Mouse (Mus musculus): ENCODE data around the gene C2cd5. TPM values are rescaled to one million over a fixed set of nuclear protein-coding genes. Genes with fewer than 3 reads are reported as not detected.
A peak's percentile ranks its signal among the peaks of the same experiment; 100 is the strongest.

The C2cd5 gene
- total and polyA plus RNA-seq, 3 experiments = 16.2 to 47.6 (median 30.5) TPM

DNA sequence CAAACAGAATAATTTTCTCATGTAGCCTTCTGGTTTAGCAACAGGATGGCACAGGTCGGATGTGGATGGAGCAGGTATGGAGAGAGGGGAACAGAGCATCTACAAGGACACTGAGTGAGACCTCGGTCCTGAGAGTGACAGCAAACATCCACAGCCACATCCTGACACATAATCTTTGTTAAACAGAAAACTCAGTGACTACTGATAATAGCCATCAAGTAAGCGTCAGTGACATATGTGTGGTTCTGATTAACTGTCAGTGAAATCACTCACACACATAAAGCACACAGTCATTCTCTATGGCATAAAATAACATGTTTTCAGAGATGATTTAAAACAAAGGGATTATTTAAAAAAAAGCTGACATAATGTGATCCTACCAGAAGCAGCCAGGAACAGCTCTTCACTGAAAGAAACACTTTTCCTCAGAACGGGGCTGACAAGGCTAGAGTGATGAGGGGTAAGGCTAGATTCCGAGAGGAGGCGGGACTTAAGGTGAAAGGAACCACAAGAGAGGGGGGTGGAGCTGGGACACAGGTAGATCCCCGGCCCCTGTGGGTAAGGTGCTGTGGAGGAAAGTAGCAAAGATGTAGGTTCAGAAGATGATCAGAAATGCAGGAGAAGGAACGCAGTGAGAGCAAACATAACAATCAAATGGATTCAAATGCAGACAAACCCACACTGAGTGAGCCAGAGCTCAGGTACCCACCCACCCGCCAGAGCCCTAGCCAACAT, 31.6 kb downstream of the C2cd5 start (continued):
- TF ChIP-seq UBTF (IDR thresholded peaks at IDR 0.05; ENCODE audit: borderline replicate concordance, insufficient read depth, low read depth, low read length) = no peak
- TF ChIP-seq ZC3H11A (IDR thresholded peaks at IDR 0.05; ENCODE audit: low read depth, low read length) = no peak
- TF ChIP-seq ZKSCAN1 (IDR thresholded peaks at IDR 0.05; ENCODE audit: low read depth, low read length) = no peak
- peak; percentile 97 for TF ChIP-seq GATA1 (IDR thresholded peaks at IDR 0.05; ENCODE audit: low read depth, low read length)
- peak; percentile 90 for TF ChIP-seq SIN3A (IDR thresholded peaks at IDR 0.05; ENCODE audit: low read length)
- peak; percentile 97 to 99 for TF ChIP-seq EP300 (IDR thresholded peaks at IDR 0.05; ENCODE audit: low read depth in 1 of 2, low read length in 2 of 2)
- TF ChIP-seq MXI1 (IDR thresholded peaks at IDR 0.05; ENCODE audit: low read depth, low read length) = peak; percentile 74; the same call in 1 of the 2 replicates
- no peak for TF ChIP-seq NRF1 (IDR thresholded peaks at IDR 0.05; ENCODE audit: insufficient read depth, low read depth, low read length, poor library complexity, severe bottlenecking)
- peak; percentile 72 for TF ChIP-seq ZNF384 (IDR thresholded peaks at IDR 0.05; ENCODE audit: low read depth, low read length)
- peak; percentile 67 for TF ChIP-seq BHLHE40 (IDR thresholded peaks at IDR 0.05; ENCODE audit: borderline replicate concordance, low read depth, low read length)
- TF ChIP-seq MYC (IDR thresholded peaks at IDR 0.05; ENCODE audit: low read depth, low read length) = peak; percentile 62; the same call in 1 of the 2 replicates
- no peak for TF ChIP-seq CHD1 (IDR thresholded peaks at IDR 0.05; ENCODE audit: low read depth, low read length)
- TF ChIP-seq NELFE (IDR thresholded peaks at IDR 0.05; ENCODE audit: low read depth, low read length) = no peak; the same call in 1 of the 2 replicates
- peak; percentile 64; the same call in 1 of the 2 replicates for TF ChIP-seq MYB (IDR thresholded peaks at IDR 0.05; ENCODE audit: low read depth, low read length)
- no peak for TF ChIP-seq POLR2A (IDR thresholded peaks at IDR 0.05; ENCODE audit: control insufficient read depth in 1 of 2, insufficient read depth in 1 of 2, low read depth in 1 of 2, low read length in 2 of 2, poor library complexity in 1 of 2)
- TF ChIP-seq JUND (IDR thresholded peaks at IDR 0.05; ENCODE audit: low read depth, low read length) = no peak

DNA sequence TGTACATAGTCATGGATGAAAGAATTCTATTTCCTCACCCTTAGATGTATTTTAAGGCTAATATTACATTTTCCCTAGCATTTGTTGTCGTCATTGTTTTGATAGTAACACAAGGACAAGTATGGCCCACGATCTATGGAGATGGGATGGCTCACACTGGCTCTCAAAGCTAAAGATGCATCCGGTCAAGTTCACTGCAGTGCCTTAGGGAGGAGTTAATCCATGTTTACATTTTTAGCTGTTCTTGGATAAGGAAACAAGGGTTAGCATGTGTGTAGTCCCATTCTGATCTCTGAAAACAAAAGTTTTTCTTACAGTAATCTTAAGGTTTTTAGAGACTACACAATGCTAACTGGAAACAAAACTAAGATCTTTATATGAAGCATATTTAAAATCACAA, 32.3 kb downstream of the C2cd5 start:
- DNase-seq (ENCODE audit: low read depth, low spot score) = no peak
- Histone ChIP-seq H3K27me3 (ENCODE audit: control insufficient read depth in 1 of 2, insufficient read depth in 2 of 2, low read length in 2 of 2) (no peaks in the 10 kb centered on the region), H3K4me1 (ENCODE audit: control insufficient read depth in 1 of 2, insufficient read depth in 2 of 2, low read length in 2 of 2) (peaks cover 16 to 42% of the 10 kb centered on the region in 2 experiments), H3K9me3 (replicated peaks; ENCODE audit: insufficient read depth, low read length) (no peaks in the 10 kb centered on the region), H3K36me3 (ENCODE audit: control insufficient read depth in 1 of 2, insufficient read depth in 2 of 2, low read length in 2 of 2) (peaks cover 15 to 47% of the 10 kb centered on the region in 2 experiments), H3K79me2 (ENCODE audit: control insufficient read depth, insufficient read depth, low read length, poor library complexity) (peaks cover 1% of the 10 kb centered on the region; the same call in 1 of the 2 replicates), H3K27ac (ENCODE audit: control insufficient read depth, low read depth, low read length) (no peak overlapping the region), H3K4me3 (ENCODE audit: control insufficient read depth in 1 of 2, insufficient read depth in 1 of 2, low read depth in 2 of 2, low read length in 2 of 2) (no peak overlapping the region), H3K9ac (ENCODE audit: control insufficient read depth, low read depth, low read length, poor library complexity, severe bottlenecking) (no peak overlapping the region)
- no peak for TF ChIP-seq ZMIZ1 (IDR thresholded peaks at IDR 0.05; ENCODE audit: low read depth, low read length)
- no peak for TF ChIP-seq TAL1 (IDR thresholded peaks at IDR 0.05; ENCODE audit: low read length)
- TF ChIP-seq POLR2AphosphoS2 (IDR thresholded peaks at IDR 0.05; ENCODE audit: low read length) = no peak
- TF ChIP-seq NELFE (IDR thresholded peaks at IDR 0.05; ENCODE audit: low read depth, low read length) = no peak
- no peak for TF ChIP-seq POLR2A (IDR thresholded peaks at IDR 0.05; ENCODE audit: control insufficient read depth in 1 of 2, insufficient read depth in 1 of 2, low read depth in 1 of 2, low read length in 2 of 2, poor library complexity in 1 of 2)
- TF ChIP-seq ELF1 (IDR thresholded peaks at IDR 0.05; ENCODE audit: low read depth, low read length) = no peak
